23 mouse cellular contexts compared by ENCODE assay signal in genomic region chr1:119364901-119365300, GRCm38 (mm10). TPM values are rescaled to one million over a fixed set of nuclear protein-coding genes. Genes with fewer than 3 reads are reported as not detected.
DNase-seq lines count a peak whose midpoint lies in the region; ATAC-seq and TF ChIP-seq lines count a peak whose summit lies in the region.
"Had no signal": no experiment of that assay in that cellular context is flagged by ENCODE, and none has a peak within 500 bp of the region (broad histone marks: within the 10 kb centered on the region; RNA-seq: fewer than 3 reads in every experiment).

No protein-coding gene starts in this region.

- no peak overlapping the region for H3K4me2 ChIP-seq in stomach, postnatal 0 days (replicated peaks; ENCODE audit: low read depth)
- H3K4me2 ChIP-seq: embryonic facial prominence, embryonic 13.5 days; embryonic facial prominence, embryonic 15.5 days; forebrain, embryonic 12.5 days had no signal

- 0 out of 2 replicates have a peak, but pooled peaks cover 6% of the 10 kb centered on the region for H3K9me3 ChIP-seq in heart, embryonic 10.5 days
- no peaks in the 10 kb centered on the region for H3K9me3 ChIP-seq in stomach, postnatal 0 days (ENCODE audit: control insufficient read depth, low read length)
- H3K9me3 ChIP-seq: embryonic facial prominence, embryonic 13.5 days; embryonic facial prominence, embryonic 15.5 days; forebrain, embryonic 12.5 days had no signal

- no peaks in the 10 kb centered on the region for H3K4me1 ChIP-seq in heart, embryonic 10.5 days
- H3K4me1 ChIP-seq in stomach, postnatal 0 days (replicated peaks; ENCODE audit: control insufficient read depth, insufficient read depth), result no peaks in the 10 kb centered on the region
- H3K4me1 ChIP-seq: embryonic facial prominence, embryonic 13.5 days; embryonic facial prominence, embryonic 15.5 days; forebrain, embryonic 10.5 days; forebrain, embryonic 12.5 days had no signal

- no peak overlapping the region for H3K4me3 ChIP-seq in heart, embryonic 10.5 days
- H3K4me3 ChIP-seq in stomach, postnatal 0 days (ENCODE audit: low read depth, low read length), result no peak overlapping the region
- H3K4me3 ChIP-seq: embryonic facial prominence, embryonic 13.5 days; embryonic facial prominence, embryonic 15.5 days; erythroblast, embryonic 14.5 days; forebrain, embryonic 10.5 days; forebrain, embryonic 12.5 days had no signal

- peak; percentile 84 for ATAC-seq in stomach, postnatal 0 days (ENCODE audit: low FRiP score, low TSS enrichment)
- ATAC-seq: forebrain, embryonic 14.5 days had no signal

- TF ChIP-seq CTCF in stomach, postnatal 0 days (IDR thresholded peaks at IDR 0.05; ENCODE audit: low read depth), result no peak

- TF ChIP-seq EP300 in stomach, postnatal 0 days (optimal IDR thresholded peaks at IDR 0.05), result no peak

- peak; percentile 62 for DNase-seq in heart, embryonic 10.5 days (ENCODE audit: low spot score)
- no peak for DNase-seq in heart, postnatal 36 days
- peak; percentile 18 for DNase-seq in testis, postnatal 10 days (ENCODE audit: low spot score)
- no peak for DNase-seq in testis, postnatal 14 days (ENCODE audit: low spot score)
- DNase-seq in stomach, postnatal 0 days (ENCODE audit: low spot score), result no peak
- DNase-seq in layer of hippocampus, adult 9-10 months (ENCODE audit: low spot score), result no peak
- DNase-seq: adrenal gland, adult 2 months; adrenal gland, postnatal 10 days; adrenal gland, postnatal 25 days; cerebellum, adult 11 months; cerebellum, adult 18-20 months; cerebellum, adult 8-10 months; cerebellum, adult 9-11 months; cerebellum, postnatal 36 days; embryo, embryonic 11 days had no signal

- no peak overlapping the region for H3K9ac ChIP-seq in stomach, postnatal 0 days (ENCODE audit: low read length)
- H3K9ac ChIP-seq: embryonic facial prominence, embryonic 13.5 days; embryonic facial prominence, embryonic 15.5 days; forebrain, embryonic 12.5 days had no signal

- no peak overlapping the region for H3K27ac ChIP-seq in heart, embryonic 10.5 days
- H3K27ac ChIP-seq in stomach, postnatal 0 days (replicated peaks), result no peak overlapping the region
- H3K27ac ChIP-seq: embryonic facial prominence, embryonic 13.5 days; embryonic facial prominence, embryonic 15.5 days; forebrain, embryonic 10.5 days; forebrain, embryonic 12.5 days had no signal

- H3K27me3 ChIP-seq in heart, embryonic 10.5 days (ENCODE audit: insufficient read depth, poor library complexity, severe bottlenecking), result no peaks in the 10 kb centered on the region
- H3K27me3 ChIP-seq in stomach, postnatal 0 days (ENCODE audit: control insufficient read depth, insufficient read depth, low read length), result no peaks in the 10 kb centered on the region
- H3K27me3 ChIP-seq: embryonic facial prominence, embryonic 13.5 days; embryonic facial prominence, embryonic 15.5 days had no signal

- H3K36me3 ChIP-seq in heart, embryonic 10.5 days, result no peaks in the 10 kb centered on the region
- no peaks in the 10 kb centered on the region for H3K36me3 ChIP-seq in stomach, postnatal 0 days (ENCODE audit: control insufficient read depth, insufficient read depth, low read length)
- H3K36me3 ChIP-seq: embryonic facial prominence, embryonic 13.5 days; embryonic facial prominence, embryonic 15.5 days; forebrain, embryonic 10.5 days; forebrain, embryonic 12.5 days had no signal

- intact Hi-C loops in heart, postnatal 36 days (cut with DNase I), result no loop called here

RNA-seq across cellular contexts. Expression of gene Inhbb, which starts 57.1 kb away (rescaled TPM):
- 0.08 and 0.12 TPM in 2 replicates for polyA plus RNA-seq in heart, embryonic 10.5 days (2016; fragmentation: Nextera tagmentation; extraction: Ambion mirVana)
- 1 to 10 TPM; 1.4 to 1.5 TPM for total RNA-seq in heart, postnatal 36 days (2021)
- polyA plus RNA-seq in stomach, postnatal 0 days (2015; fragmentation: Nextera tagmentation; extraction: Ambion mirVana), result 0.65 and 0.70 TPM in 2 replicates
- total RNA-seq: common myeloid progenitor, adult 5-6 weeks; MEL had no signal

Comparison
In these comparisons a context has a peak if more than half of its experiments do, and no peak if none do; other contexts are left out.
1. DNase-seq: peak in heart, embryonic 10.5 days (single experiment) and testis, postnatal 10 days (single experiment); none in heart, postnatal 36 days (0 of 2), testis, postnatal 14 days (single experiment), stomach, postnatal 0 days (single experiment) and layer of hippocampus, adult 9-10 months (single experiment).